Mouse (Mus musculus): Measurements from ENCODE around the gene 2300003K06Rik.

DNA sequence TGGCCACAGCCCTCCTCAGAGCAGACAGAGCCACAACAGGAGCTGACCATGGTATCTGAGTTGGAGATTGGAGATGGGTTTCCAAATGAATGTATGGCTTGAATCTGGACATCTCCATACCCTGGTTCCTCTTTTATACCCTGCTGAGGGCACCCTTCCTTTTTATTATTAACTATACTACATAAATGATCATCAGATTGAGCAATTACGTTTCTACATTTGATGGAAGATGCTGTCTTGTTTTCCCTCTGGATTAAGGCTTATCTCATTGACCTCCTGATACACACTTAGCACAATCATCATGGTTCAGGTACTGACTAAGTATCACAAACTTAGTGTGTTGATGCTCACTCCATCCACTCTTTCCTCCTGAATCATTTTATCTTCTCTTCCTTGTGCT, at the start of gene 2300003K06Rik:
- no peak for TF ChIP-seq POLR2A (IDR thresholded peaks at IDR 0.05; ENCODE audit: control insufficient read depth, extremely low read depth, insufficient read depth, low read length, poor library complexity)
- TF ChIP-seq CTCF (IDR thresholded peaks at IDR 0.05; ENCODE audit: borderline replicate concordance, control insufficient read depth, extremely low read depth, insufficient read depth, low read length, poor library complexity) = no peak

Measured in thymus, adult 2 months (tissue).